Mouse (Mus musculus) spleen, adult 18-20 months (tissue): Measurements from ENCODE around the gene Sprr2a1.
"Not testable (repeated sequence)": the region's sequence is repeated elsewhere in the genome, so short reads cannot be mapped to it uniquely, and the experiment has no call there.

ENCODE experiments used
- DNase-seq, 2 experiments: peaks; one replicate each; pipeline ENCODE4 v3.0.0; 2022; ENCODE audit warnings: mixed read lengths in 2 of 2

Sprr2a1 gene

GRCm38 (mm10) chr3:92215569-92215968 is at the start of gene Sprr2a1, which contains the start of gene Sprr2a2:
Sprr2a1 (plus strand) TSS chr3:92215799.
Sprr2a2 (plus strand) TSS chr3:92215920.
- DNase-seq, result not testable (repeated sequence)

GRCm38 (mm10) chr3:92169847-92170246 is 45.8 kb upstream of the Sprr2a1 start:
- no peak for DNase-seq

- no peak for DNase-seq
These were observed 38.7 kb upstream of the Sprr2a1 start for GRCm38 (mm10) chr3:92176880-92177279.

- no peak for DNase-seq
These were observed 19.9 kb upstream of the Sprr2a1 start for GRCm38 (mm10) chr3:92195512-92196200.

- DNase-seq, result not testable (repeated sequence)
These were observed 4.3 kb upstream of the Sprr2a1 start for GRCm38 (mm10) chr3:92211133-92211925.

GRCm38 (mm10) chr3:92212059-92212458 is 3.5 kb upstream of the Sprr2a1 start:
- DNase-seq, result not testable (repeated sequence)

GRCm38 (mm10) chr3:92213651-92214050 is 1.9 kb upstream of the Sprr2a1 start:
- not testable (repeated sequence) for DNase-seq

GRCm38 (mm10) chr3:92219031-92219430 is 3.4 kb downstream of the Sprr2a1 start:
- DNase-seq, result not testable (repeated sequence)

GRCm38 (mm10) chr3:92223708-92224107 is 8.1 kb downstream of the Sprr2a1 start:
- not testable (repeated sequence) for DNase-seq

GRCm38 (mm10) chr3:92227410-92227809 is 11.8 kb downstream of the Sprr2a1 start:
- not testable (repeated sequence) for DNase-seq

- not testable (repeated sequence) for DNase-seq
These were observed 21.0 kb downstream of the Sprr2a1 start for GRCm38 (mm10) chr3:92236463-92237189.

GRCm38 (mm10) chr3:92238736-92239135 is 23.1 kb downstream of the Sprr2a1 start:
- DNase-seq, result not testable (repeated sequence)

- DNase-seq, result not testable (repeated sequence)
These were observed 23.6 kb downstream of the Sprr2a1 start for GRCm38 (mm10) chr3:92239197-92239596.

- DNase-seq, result not testable (repeated sequence)
These were observed 29.2 kb downstream of the Sprr2a1 start for GRCm38 (mm10) chr3:92244833-92245232.

GRCm38 (mm10) chr3:92246245-92246644 is 30.6 kb downstream of the Sprr2a1 start:
- DNase-seq, result not testable (repeated sequence)

GRCm38 (mm10) chr3:92248494-92248893 is 32.9 kb downstream of the Sprr2a1 start:
- DNase-seq, result not testable (repeated sequence)

- not testable (repeated sequence) for DNase-seq
These were observed 34.9 kb downstream of the Sprr2a1 start for GRCm38 (mm10) chr3:92250450-92250849.

GRCm38 (mm10) chr3:92253860-92254259 is 38.3 kb downstream of the Sprr2a1 start:
- DNase-seq, result not testable (repeated sequence)

- not testable (repeated sequence) for DNase-seq
These were observed 42.9 kb downstream of the Sprr2a1 start for GRCm38 (mm10) chr3:92258526-92258925.

GRCm38 (mm10) chr3:92263462-92263861 is 47.9 kb downstream of the Sprr2a1 start:
- not testable (repeated sequence) for DNase-seq
